Mouse (Mus musculus): ENCODE measurements around the gene Cmip. TPM values are rescaled to one million over a fixed set of nuclear protein-coding genes. Genes with fewer than 3 reads are reported as not detected.

Gene Cmip
- polyA plus RNA-seq, 1 experiment = 17.3 TPM

DNA sequence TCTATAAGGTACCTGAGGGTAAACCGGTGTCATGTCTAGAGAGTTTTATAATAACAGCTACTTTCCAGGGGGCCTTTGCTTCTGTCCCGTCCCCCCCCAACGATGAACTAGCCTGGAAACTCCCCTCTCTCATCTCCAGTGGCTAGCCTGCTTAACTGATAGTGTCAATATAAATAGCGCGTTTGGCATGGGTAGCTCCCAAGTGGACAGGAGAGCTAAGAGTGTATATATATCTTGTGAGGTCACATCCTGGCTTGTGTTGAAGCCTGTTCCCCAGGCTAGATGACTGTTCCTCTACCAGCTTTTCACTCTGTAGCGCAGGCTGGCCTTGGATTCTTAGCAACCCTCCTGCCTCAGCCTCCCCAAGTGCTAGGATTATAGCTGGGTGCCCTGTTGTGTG is 244.5 kb downstream of the Cmip start:
- TF ChIP-seq MYOG (IDR thresholded peaks at IDR 0.05; ENCODE audit: control insufficient read depth, extremely low read depth, insufficient read length) = no peak
- no peak for TF ChIP-seq CTCF (IDR thresholded peaks at IDR 0.05; ENCODE audit: control insufficient read depth, insufficient read depth, insufficient read length)
- TF ChIP-seq FOSL1 (IDR thresholded peaks at IDR 0.05; ENCODE audit: insufficient read depth, low read length, poor library complexity, severe bottlenecking) = no peak
- no peaks in the 10 kb centered on the region for H3K79me2 ChIP-seq (ENCODE audit: control insufficient read depth, insufficient read depth)

GRCm38 (mm10) chr8:117503405-117504069 is 246.7 kb downstream of the Cmip start:
- Histone ChIP-seq H3K27me3 (ENCODE audit: control insufficient read depth, insufficient read depth, insufficient read length) (peaks cover 13% of the 10 kb centered on the region), H3K79me3 (ENCODE audit: low read depth) (no peaks in the 10 kb centered on the region), H3K4me3 (ENCODE audit: insufficient read depth, poor library complexity, severe bottlenecking) (no peak overlapping the region), H3K79me2 (ENCODE audit: control insufficient read depth, insufficient read depth) (no peaks in the 10 kb centered on the region), H3ac (ENCODE audit: control insufficient read depth, insufficient read length, low read depth) (no peak overlapping the region), H3K36me3 (ENCODE audit: control insufficient read depth, insufficient read depth) (no peaks in the 10 kb centered on the region)
- TF ChIP-seq FOSL1 (IDR thresholded peaks at IDR 0.05; ENCODE audit: insufficient read depth, low read length, poor library complexity, severe bottlenecking) (no peak), CEBPB (IDR thresholded peaks at IDR 0.05; ENCODE audit: low read depth) (no peak), MYOG (IDR thresholded peaks at IDR 0.05; ENCODE audit: control insufficient read depth, extremely low read depth, insufficient read length) (no peak), MAX (IDR thresholded peaks at IDR 0.05) (no peak), CTCF (IDR thresholded peaks at IDR 0.05; ENCODE audit: control insufficient read depth, insufficient read depth, insufficient read length) (no peak), MYOD1 (IDR thresholded peaks at IDR 0.05; ENCODE audit: control insufficient read depth, insufficient read length, low read depth) (no peak), USF1 (IDR thresholded peaks at IDR 0.05; ENCODE audit: low read depth) (no peak)

More for the DNA sequence above, 244.5 kb downstream of the Cmip start:
- H3K4me3 ChIP-seq (ENCODE audit: insufficient read depth, poor library complexity, severe bottlenecking) = no peak overlapping the region
- H3K36me3 ChIP-seq (ENCODE audit: control insufficient read depth, insufficient read depth) = no peaks in the 10 kb centered on the region
- H3ac ChIP-seq (ENCODE audit: control insufficient read depth, insufficient read length, low read depth) = no peak overlapping the region
- no peaks in the 10 kb centered on the region for H3K79me3 ChIP-seq (ENCODE audit: low read depth)
- H3K27me3 ChIP-seq (ENCODE audit: control insufficient read depth, insufficient read depth, insufficient read length) = peaks cover 20% of the 10 kb centered on the region

DNA sequence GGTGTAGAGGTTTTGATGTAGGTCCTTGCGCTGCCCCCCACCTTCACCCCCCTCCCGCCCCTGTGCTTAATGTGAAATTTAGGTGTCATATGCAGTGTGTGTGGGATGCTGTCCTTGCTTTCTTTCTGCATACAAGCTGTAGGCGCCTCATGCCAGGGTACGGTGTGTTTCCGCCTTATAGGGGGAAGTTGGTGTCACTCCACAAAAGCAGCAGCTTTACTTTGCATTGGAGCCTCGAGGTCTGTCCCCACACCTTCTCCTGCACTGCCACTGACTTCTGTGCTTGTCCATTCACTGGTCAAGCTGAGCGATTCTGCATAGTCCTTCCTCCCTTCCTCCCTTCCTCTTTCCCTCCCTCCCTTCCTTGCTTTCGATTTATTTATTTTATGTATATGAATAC is 250.8 kb downstream of the Cmip start:
- no peak overlapping the region for H3ac ChIP-seq (ENCODE audit: control insufficient read depth, insufficient read length, low read depth)
- no peak overlapping the region for H3K4me3 ChIP-seq (ENCODE audit: insufficient read depth, poor library complexity, severe bottlenecking)
- H3K36me3 ChIP-seq (ENCODE audit: control insufficient read depth, insufficient read depth) = no peaks in the 10 kb centered on the region
- no peaks in the 10 kb centered on the region for H3K79me3 ChIP-seq (ENCODE audit: low read depth)
- TF ChIP-seq CEBPB (IDR thresholded peaks at IDR 0.05; ENCODE audit: low read depth) (no peak), MYOD1 (IDR thresholded peaks at IDR 0.05; ENCODE audit: control insufficient read depth, insufficient read length, low read depth) (no peak), USF1 (IDR thresholded peaks at IDR 0.05; ENCODE audit: low read depth) (no peak), CTCF (IDR thresholded peaks at IDR 0.05; ENCODE audit: control insufficient read depth, insufficient read depth, insufficient read length) (no peak), MYOG (IDR thresholded peaks at IDR 0.05; ENCODE audit: control insufficient read depth, extremely low read depth, insufficient read length) (no peak), MAX (IDR thresholded peaks at IDR 0.05) (no peak), FOSL1 (IDR thresholded peaks at IDR 0.05; ENCODE audit: insufficient read depth, low read length, poor library complexity, severe bottlenecking) (no peak)
- peaks cover 24% of the 10 kb centered on the region for H3K27me3 ChIP-seq (ENCODE audit: control insufficient read depth, insufficient read depth, insufficient read length)
- H3K79me2 ChIP-seq (ENCODE audit: control insufficient read depth, insufficient read depth) = no peaks in the 10 kb centered on the region

Small RNA genes lying within 50 kb of the gene (microRNA-seq; reads per million reads assigned to microRNA genes)
- gene Mir7077 (ENCODE audit: borderline microRNAs expressed) (not detected), gene Mir7078 (ENCODE audit: borderline microRNAs expressed) (not detected)

Other genes with a start within 250 kb of the Cmip start
- not detected for gene Pkd1l2, start 174.6 kb upstream of the Cmip start, polyA plus RNA-seq (2012; fragmentation: generic; extraction: Trizol)
- gene Bco1, start 161.2 kb upstream of the Cmip start, polyA plus RNA-seq (2012; fragmentation: generic; extraction: Trizol) = not detected
- 2.7 TPM for gene Gan, start 98.9 kb upstream of the Cmip start, polyA plus RNA-seq (2012; fragmentation: generic; extraction: Trizol)
- 0.05 TPM for gene Plcg2, start 241.2 kb downstream of the Cmip start, polyA plus RNA-seq (2012; fragmentation: generic; extraction: Trizol)

Measured in C2C12 (cell line).